Mouse (Mus musculus): ENCODE measurements around the gene Car6.

The Car6 gene

DNA sequence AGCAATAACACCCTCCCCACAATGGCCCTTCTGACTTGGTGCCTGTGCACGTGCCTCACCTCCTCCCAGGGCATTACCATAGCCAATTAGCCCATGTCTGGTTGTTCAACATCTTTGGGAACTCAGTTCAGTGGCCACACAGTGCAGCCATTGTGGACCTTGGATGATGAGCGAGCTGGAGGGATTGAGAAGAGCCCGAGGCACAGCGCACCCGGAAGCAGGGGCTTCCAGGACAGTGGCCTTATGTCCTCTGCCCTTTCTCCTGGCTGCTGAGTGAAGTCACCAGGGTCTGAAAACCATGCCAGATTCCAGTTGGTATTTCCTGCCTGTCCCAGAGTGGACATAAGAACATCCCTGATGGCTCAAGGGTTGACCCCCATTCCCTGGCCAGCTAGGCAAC is at the start of gene Car6:
TSS of gene Car6 (minus strand) at position 101 of the 400 bp plus-strand sequence.
- no peak for DNase-seq

DNA sequence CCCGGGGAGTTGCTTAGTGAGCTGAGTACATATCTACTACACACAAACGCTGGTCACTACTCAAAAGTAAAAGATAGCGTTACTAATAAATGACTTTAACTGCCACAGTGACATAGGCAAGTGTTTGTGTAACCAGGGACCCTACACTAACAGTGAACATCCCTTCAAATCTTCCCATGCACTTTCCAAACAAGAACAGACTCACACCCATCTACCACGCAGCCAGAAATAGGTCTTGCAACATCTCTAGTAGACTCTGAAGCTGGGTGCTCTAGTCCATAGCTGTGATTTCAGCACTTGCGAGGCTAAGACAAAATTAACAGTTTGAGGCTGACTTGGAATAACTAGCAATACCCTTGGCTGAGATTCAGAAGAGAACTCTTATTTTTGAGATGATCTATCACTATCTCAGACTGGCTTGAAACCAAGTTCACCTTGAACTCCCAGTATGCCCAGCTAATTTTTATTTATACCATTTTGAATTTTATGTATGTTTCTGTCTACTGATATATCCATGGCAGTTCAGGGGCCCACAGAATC is 48.7 kb upstream of the Car6 start:
- DNase-seq, result no peak

DNA sequence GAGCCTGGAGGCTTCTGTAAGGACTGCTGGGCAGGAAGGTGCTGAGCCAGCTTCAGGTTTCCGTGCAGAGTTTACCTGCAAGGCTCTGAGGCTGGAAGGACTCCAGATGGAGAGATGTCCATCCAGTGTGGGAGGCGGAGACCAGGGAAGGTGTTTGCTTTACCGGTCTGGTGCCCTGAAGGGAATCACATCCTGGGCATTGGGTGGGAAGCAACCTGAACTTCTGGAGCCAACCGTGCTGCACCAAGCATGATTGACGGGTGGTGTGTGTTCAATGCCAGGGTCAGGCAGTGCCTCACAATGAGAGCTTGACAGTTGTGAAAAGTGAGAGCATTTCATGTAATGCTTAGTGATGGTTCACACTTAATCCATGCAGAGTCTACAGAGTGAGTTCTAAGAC is 47.8 kb upstream of the Car6 start:
- no peak for DNase-seq

DNA sequence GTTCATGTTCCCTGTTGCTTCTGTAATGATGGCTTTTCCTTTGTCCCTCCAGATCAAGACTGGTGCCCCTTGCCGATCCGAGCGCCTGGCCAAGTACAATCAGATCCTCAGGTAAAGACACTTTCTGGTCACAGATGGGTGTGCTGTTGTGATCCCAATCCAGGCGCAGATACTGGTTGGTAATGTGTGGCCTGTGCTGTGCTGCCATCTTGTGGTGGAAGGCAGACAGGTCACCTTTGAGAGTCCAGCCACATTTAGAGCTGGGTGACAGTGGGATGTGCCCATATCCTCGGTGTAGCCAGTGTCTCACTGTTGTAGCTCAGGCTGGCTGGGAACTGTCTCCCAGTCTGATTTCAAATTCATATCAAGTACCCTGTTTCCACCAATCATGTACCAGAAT is 46.9 kb upstream of the Car6 start:
- peak; percentile 62 for DNase-seq

DNA sequence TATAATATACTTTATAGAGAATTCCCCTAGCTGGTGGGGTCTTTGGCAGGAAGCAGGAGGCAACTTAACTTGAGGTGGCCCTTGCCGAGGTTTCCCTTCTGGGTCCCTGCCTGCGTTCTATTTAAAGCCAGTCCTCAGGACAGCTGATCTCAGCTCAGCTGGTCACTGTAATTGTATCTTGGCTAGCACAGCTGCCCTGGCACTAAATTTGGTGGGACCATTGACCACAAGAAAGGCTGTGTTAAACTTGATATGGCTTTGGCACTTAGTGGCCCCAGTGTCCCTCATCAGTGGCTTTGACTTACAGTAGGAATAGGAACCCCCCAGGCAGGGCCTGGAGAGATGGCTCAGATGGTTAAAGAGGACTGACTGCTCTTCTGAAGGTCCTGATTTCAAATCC is 44.7 kb upstream of the Car6 start:
- DNase-seq, result no peak

GRCm38 (mm10) chr4:150242745-150243144 is 41.6 kb upstream of the Car6 start:
- no peak for DNase-seq

DNA sequence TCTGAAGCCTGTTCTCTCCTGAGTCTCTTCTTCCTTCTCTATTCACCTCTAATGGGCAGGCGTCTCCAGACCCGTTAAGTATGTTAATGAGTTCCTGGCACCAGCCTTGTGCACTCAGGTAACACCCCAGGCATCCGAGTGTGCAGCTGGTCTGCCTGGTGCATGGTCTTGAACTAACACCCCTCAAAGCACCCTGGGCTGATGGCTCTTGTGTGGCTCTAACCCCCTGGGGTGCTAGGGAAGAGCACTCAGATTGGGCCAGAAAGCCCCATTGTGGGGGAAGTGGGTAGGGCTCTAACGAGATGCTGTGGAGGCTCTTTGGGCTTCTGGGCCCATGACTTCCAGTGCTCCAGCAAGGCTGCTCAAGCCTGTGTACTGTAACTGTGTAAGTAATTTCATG is 40.6 kb upstream of the Car6 start:
- no peak for DNase-seq

GRCm38 (mm10) chr4:150240381-150240886 is 39.3 kb upstream of the Car6 start:
- no peak for DNase-seq

- peak; percentile 85 for DNase-seq
Measured at GRCm38 (mm10) chr4:150239951-150240368, 38.8 kb upstream of the Car6 start.

DNA sequence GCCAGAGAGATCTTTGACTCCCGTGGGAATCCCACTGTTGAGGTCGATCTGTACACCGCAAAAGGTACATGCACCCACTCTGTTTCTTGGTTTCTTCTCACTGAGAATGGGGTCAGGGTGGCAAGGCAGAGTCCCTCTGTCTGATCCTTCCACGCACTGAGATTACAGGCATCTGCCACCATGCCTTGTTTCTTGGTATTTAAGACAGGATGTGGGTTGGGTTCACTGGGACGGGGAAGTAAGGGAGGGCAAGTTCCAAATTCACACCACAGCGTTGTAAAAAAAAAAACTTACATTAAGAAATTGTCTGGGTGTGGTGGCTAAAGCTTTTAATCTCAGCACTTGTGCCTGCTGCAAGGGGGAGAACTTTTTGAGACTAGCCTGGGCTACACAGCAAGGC is 38.4 kb upstream of the Car6 start:
- DNase-seq, result no peak

DNA sequence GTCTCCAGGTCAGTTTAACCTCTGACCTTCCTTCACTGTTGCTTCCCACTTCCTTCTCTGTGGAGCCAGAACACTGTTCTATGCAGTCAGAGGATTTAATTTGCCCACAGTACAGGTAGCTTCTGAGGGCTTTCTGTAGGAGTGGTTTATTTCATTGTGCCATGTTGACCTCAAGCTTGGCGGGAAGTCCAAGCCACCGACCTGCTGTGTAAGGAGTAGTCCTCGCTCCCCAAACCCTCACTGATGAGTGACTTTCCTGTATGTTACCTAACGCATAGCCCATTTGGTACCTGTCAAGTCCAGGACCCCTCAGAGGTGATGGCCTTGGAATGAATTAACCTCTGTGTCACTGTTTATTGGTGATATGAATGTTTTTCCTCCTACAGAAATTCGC is 38.0 kb upstream of the Car6 start:
- DNase-seq, result peak; percentile 16

DNA sequence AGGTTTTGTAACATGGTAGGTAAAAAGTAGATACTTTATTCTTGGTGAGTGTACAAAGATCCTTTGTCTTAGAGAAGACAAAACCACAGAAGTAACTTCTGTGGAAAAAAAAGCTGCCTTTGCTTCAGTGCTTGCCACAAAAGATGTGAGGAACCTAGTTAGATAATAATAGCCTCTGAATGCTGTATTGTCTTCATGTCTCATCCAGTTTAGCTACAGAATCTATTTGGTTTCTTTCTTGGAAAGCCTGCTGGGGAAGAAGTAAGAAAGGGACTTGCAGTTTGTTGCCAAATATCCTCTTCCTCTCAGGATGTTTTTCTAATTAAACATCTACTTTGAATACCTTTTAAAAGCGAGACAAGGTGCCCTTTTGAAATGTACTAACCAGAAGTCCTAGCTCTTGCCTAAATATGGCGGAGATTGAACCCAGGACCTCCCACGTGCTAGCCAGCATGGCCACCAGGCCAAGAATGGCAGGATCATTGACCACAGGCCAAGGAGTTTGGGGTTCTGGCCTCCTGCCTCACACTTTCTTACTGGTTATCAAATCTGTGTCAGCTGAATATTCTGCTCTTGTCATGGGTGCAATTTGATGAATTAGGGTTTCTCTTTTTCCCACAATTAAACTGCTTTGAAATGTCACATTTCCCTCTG is 37.4 kb upstream of the Car6 start:
- peak; percentile 45 for DNase-seq

DNA sequence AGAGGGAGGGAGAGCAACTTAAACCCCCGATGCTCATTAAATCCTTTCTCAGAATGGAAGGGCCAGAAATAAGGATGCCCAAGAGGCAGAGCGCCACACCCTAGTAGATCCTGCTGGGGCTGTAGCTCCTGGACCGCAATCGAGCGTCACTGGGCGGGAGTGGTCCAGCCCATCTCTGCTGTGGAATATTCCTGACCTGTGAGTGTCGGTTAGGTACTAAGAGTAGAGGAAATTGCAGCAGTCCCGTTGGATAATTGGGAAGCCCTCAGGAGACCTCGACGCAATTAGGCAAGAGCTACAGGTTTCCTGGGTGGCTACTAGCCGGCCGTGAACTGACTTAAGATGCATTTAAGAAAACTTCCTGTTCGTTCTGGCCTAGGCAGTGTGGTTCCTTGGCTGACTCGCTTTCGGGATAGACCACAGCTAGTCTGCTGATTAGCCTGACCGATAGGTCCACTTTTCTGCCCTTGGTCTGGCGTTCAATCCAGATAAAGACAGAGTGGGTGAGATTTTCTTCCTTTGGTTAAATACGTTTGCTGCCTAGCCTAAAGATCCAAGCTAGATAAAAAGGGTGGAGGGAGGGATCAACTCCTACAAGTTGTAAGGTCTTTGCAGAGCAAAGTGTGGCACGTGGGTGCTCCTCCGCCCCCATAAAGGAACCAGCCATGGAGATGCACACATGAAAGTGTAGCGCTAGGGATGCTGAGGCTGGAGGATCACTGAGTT is 36.7 kb upstream of the Car6 start:
- DNase-seq, result peak; percentile 35

DNA sequence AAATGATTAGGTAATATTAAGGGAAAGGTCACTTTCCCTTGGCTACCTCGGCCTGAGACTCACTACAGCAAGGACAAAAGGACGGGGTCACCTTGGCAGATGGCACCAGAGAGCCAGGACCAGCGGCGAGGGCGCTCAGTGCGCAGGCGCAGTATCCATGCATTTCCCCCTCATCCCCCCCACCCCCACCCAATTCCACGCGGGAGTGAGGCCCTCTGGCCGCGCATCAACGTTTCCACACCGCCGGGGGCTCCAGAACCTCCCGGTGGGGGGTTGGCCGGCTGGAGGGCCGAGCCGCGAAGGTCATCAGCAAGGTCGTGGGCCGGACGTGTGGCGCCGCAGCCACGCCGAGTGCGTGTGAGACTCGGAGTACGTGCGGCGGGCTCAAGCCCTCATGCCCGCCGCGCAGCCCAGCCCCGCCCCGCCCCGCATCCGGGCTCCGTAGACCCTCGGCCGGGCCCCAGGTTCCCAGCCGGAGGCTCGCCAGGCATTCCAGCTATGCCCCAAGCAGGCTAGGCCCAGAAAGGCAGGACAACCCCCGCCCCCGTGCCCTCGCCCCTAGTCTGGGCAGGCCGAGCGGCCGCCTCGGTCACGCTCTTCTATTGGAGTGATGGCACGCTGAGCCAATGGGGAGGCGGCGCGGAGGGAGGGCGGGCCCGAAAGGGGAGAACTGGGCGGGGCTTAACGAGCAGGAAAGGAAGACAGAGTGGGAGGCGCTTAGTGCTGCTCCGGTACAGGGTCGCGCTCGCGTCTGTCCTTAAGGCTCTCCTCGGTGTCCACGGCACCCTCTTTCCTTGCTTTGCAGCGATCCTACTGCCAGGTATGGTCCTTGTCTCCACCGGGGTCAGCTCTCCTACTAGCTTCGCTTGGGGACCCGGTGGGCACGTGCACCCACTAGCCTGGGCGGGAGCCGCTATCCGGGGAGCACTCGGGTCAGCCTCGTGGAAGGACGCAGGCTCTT is 35.7 kb upstream of the Car6 start, which contains the start of gene Eno1:
TSS of gene Eno1 (plus strand) at position 201 of the 961 bp plus-strand sequence.
- DNase-seq, result peak; percentile 95

DNA sequence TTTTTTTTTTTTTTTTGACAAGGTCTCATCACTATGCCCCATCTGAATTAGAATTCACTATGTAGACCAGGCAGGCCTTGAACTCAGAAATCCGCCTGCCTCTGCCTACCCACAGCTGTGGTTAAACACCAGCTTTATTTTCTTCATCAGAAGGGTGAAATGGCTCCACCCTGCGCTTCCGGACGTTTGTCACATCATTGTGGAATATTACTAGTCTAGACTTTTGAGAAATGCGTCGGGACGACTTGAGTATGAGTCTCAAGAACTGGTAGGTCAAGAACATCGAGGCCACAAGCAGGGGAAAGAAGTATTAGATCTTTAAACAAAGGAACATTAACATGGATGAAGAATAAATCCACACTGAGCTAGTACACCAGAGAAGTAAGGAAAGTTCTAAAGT is 34.9 kb upstream of the Car6 start:
- DNase-seq, result no peak

GRCm38 (mm10) chr4:150235585-150235984 is 34.5 kb upstream of the Car6 start:
- no peak for DNase-seq

- no peak for DNase-seq
Measured at GRCm38 (mm10) chr4:150234599-150235327, 33.6 kb upstream of the Car6 start.

DNA sequence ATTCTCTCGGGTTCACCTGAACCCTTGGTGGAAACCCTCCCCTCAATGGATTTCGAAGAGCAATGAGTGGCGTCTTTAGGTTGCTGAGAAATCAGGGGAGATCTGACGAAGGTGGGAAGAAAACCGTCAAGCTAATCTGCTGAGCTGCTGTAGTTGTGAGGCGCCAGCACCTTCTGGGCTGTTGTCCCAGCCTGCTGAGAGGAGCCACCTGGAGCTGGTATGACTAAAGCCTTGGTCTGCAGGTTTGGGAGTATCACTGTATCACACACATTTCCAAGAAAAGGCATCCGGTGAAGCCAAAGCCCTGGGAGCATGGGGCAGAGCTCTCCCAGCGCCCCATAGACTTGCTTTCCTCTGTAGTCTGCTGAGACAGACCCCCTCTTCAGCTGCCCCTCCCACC is 30.7 kb upstream of the Car6 start:
- no peak for DNase-seq

DNA sequence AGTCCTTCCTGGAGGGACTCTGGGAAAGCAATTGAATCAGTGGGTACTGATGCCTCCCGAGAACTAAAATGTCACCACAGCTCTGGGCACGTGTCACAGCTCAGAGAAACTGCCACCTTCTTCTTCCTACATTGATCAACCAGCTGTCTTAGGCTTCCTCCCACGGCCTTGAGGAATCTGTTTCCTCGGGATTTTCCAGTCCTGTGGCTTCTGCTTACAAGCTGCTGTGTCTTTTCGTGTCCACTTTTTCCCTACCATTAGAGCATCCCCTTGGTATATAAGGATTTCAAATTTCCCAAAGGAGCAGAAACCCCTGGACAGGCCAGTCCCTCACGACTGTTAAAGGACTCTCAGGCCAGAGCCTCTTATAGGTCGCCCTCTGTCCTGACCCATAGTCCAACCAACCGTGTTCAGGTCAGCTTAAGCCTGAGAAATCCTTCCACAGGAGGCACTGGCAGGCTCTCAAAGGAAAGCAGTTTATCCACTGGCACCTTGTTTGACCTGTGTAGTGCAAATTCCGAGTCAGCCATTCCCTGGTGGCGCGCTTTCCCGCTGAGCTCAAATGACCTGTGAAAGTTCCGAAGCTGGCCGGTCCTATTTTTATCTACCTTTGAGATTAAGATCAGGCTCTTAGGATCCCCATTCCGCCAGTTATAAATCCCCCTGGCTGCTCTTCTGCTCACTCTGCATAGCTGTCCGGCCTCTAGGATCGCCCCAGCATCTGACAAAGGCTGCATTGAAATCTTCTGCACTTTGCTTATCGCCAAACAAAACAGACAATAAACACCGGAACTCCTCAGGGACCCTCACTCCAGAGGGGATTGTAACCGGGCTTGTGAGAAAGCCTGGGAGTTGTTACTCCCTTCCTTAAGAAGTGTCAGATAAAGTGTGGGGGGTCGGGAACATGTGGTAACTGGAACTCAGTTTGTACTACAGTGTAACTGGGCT is 29.6 kb upstream of the Car6 start:
- peak; percentile 93 for DNase-seq

GRCm38 (mm10) chr4:150229747-150230390 is 28.7 kb upstream of the Car6 start:
- no peak for DNase-seq
